Mouse (Mus musculus): ENCODE measurements around the gene 6430571L13Rik. TPM values are rescaled to one million over a fixed set of nuclear protein-coding genes. Genes with fewer than 3 reads are reported as not detected.

The 6430571L13Rik gene
- 0.18 TPM for total RNA-seq (2023)

GRCm38 (mm10) chr9:107340267-107340859 is at the start of gene 6430571L13Rik:
Gene 6430571L13Rik, plus strand, starts transcription at chr9:107340602.

GRCm38 (mm10) chr9:107296016-107296040 is 44.6 kb upstream of the 6430571L13Rik start, which contains the start of gene Cish:
Gene Cish, plus strand, starts transcription at chr9:107296026.

GRCm38 (mm10) chr9:107338172-107338883 is 2.1 kb upstream of the 6430571L13Rik start, which contains the start of gene Hemk1:
Gene Hemk1, minus strand, starts transcription at chr9:107338350.

GRCm38 (mm10) chr9:107399491-107399971 is 59.1 kb downstream of the 6430571L13Rik start, which contains the start of gene Cacna2d2:
Gene Cacna2d2, plus strand, starts transcription at chr9:107399612.

Other genes starting within 250 kb of the 6430571L13Rik start
- not detected for gene Dock3, start 108.7 kb upstream of the 6430571L13Rik start, total RNA-seq (2023)
- 35.9 TPM for gene Mapkapk3, start 50.7 kb upstream of the 6430571L13Rik start, total RNA-seq (2023)
- gene Cish, start 44.6 kb upstream of the 6430571L13Rik start, total RNA-seq (2023) = 6.3 TPM
- gene Hemk1, start 2.3 kb upstream of the 6430571L13Rik start, total RNA-seq (2023) = 10.6 TPM
- 2.9 TPM for gene Cacna2d2, start 59.0 kb downstream of the 6430571L13Rik start, total RNA-seq (2023)
- 29.4 TPM for gene Tmem115, start 193.3 kb downstream of the 6430571L13Rik start, total RNA-seq (2023)
- 15.3 TPM for gene Cyb561d2, start 201.6 kb downstream of the 6430571L13Rik start, total RNA-seq (2023)
- 23.7 TPM for gene Nprl2, start 201.6 kb downstream of the 6430571L13Rik start, total RNA-seq (2023)
- 1.8 TPM for gene Zmynd10, start 206.7 kb downstream of the 6430571L13Rik start, total RNA-seq (2023)
- gene Rassf1, start 211.0 kb downstream of the 6430571L13Rik start, total RNA-seq (2023) = 65.1 TPM
- gene Tusc2, start 222.7 kb downstream of the 6430571L13Rik start, total RNA-seq (2023) = 16.1 TPM
- 7.9 TPM for gene Hyal2, start 227.3 kb downstream of the 6430571L13Rik start, total RNA-seq (2023)
- 1.5 TPM for gene Hyal1, start 236.3 kb downstream of the 6430571L13Rik start, total RNA-seq (2023)
- 11.5 TPM for gene Naa80, start 238.3 kb downstream of the 6430571L13Rik start, total RNA-seq (2023)
- 1.8 TPM for gene Hyal3, start 240.2 kb downstream of the 6430571L13Rik start, total RNA-seq (2023)
- gene Ifrd2, start 247.0 kb downstream of the 6430571L13Rik start, total RNA-seq (2023) = 27.3 TPM